Mouse (Mus musculus): ENCODE data around the gene Tex44. TPM values are rescaled to one million over a fixed set of nuclear protein-coding genes. Genes with fewer than 3 reads are reported as not detected.
A peak's percentile ranks its signal among the peaks of the same experiment; 100 is the strongest.

Tex44 gene
- total RNA-seq, 2 experiments from 2014 or later: not detected

GRCm38 (mm10) chr1:86416321-86416720, 9.8 kb upstream of the Tex44 start:
- no peak for DNase-seq
- intact Hi-C loops (cut with DNase I): no loop called here

- no peak for DNase-seq
- intact Hi-C loops (cut with DNase I): no loop called here
Observed at GRCm38 (mm10) chr1:86421007-86421406, 5.1 kb upstream of the Tex44 start.

GRCm38 (mm10) chr1:86423879-86424278, 2.2 kb upstream of the Tex44 start:
- intact Hi-C loops (cut with DNase I): no loop called here
- DNase-seq: no peak

- no peak for DNase-seq
- intact Hi-C loops (cut with DNase I): no loop called here
Observed at GRCm38 (mm10) chr1:86424336-86424735, 1.8 kb upstream of the Tex44 start.

GRCm38 (mm10) chr1:86424835-86425547, 1.1 kb upstream of the Tex44 start:
- no peak for DNase-seq
- intact Hi-C loops (cut with DNase I): no loop called here

- intact Hi-C loops (cut with DNase I): no loop called here
- peak; percentile 57 to 59 for DNase-seq
Observed at GRCm38 (mm10) chr1:86430056-86430455, 3.9 kb downstream of the Tex44 start.

GRCm38 (mm10) chr1:86432778-86433177, 6.6 kb downstream of the Tex44 start:
- no peak for DNase-seq
- intact Hi-C loops (cut with DNase I): no loop called here

- DNase-seq: no peak
- intact Hi-C loops (cut with DNase I): no loop called here
Observed at GRCm38 (mm10) chr1:86433359-86433758, 7.2 kb downstream of the Tex44 start.

GRCm38 (mm10) chr1:86434001-86434400, 7.9 kb downstream of the Tex44 start:
- DNase-seq: peak in 1 of 2 experiments; percentile 58
- intact Hi-C loops (cut with DNase I): no loop called here

GRCm38 (mm10) chr1:86434439-86435201, 8.5 kb downstream of the Tex44 start:
- intact Hi-C loops (cut with DNase I): no loop called here
- peak; percentile 99 for DNase-seq

- intact Hi-C loops (cut with DNase I): no loop called here
- peak; percentile 33 to 40 for DNase-seq
Observed at GRCm38 (mm10) chr1:86435302-86435821, 9.2 kb downstream of the Tex44 start.

- intact Hi-C loops (cut with DNase I): no loop called here
- no peak for DNase-seq
Observed at GRCm38 (mm10) chr1:86437219-86438013, 11.3 kb downstream of the Tex44 start.

GRCm38 (mm10) chr1:86438014-86438319, 11.8 kb downstream of the Tex44 start:
- intact Hi-C loops (cut with DNase I): no loop called here
- DNase-seq: no peak

- intact Hi-C loops (cut with DNase I): no loop called here
- DNase-seq: no peak
Observed at GRCm38 (mm10) chr1:86438501-86438900, 12.4 kb downstream of the Tex44 start.

GRCm38 (mm10) chr1:86439487-86440170, 13.5 kb downstream of the Tex44 start:
- intact Hi-C loops (cut with DNase I): loop anchor here (1.0 kb wide), 2 partner anchors 62 to 93 kb away; no protein-coding TSS in a partner anchor
- no peak for DNase-seq

- DNase-seq: peak; percentile 85 to 91
- intact Hi-C loops (cut with DNase I): loop anchor here (1.0 kb wide), 2 partner anchors 61 to 92 kb away; no protein-coding TSS in a partner anchor
Observed at GRCm38 (mm10) chr1:86440171-86440886, 14.2 kb downstream of the Tex44 start.

- DNase-seq: peak in 1 of 2 experiments; percentile 22
- intact Hi-C loops (cut with DNase I): loop anchor here (1.0 kb wide), 2 partner anchors 60 to 91 kb away; no protein-coding TSS in a partner anchor
Observed at GRCm38 (mm10) chr1:86440887-86441723, 15.0 kb downstream of the Tex44 start.

GRCm38 (mm10) chr1:86441724-86441979, 15.5 kb downstream of the Tex44 start:
- intact Hi-C loops (cut with DNase I): no loop called here
- DNase-seq: no peak
